Mouse (Mus musculus): ENCODE data around the gene Pabpc4.
"Not testable (repeated sequence)": the region's sequence is repeated elsewhere in the genome, so short reads cannot be mapped to it uniquely, and the experiment has no call there.

DNA sequence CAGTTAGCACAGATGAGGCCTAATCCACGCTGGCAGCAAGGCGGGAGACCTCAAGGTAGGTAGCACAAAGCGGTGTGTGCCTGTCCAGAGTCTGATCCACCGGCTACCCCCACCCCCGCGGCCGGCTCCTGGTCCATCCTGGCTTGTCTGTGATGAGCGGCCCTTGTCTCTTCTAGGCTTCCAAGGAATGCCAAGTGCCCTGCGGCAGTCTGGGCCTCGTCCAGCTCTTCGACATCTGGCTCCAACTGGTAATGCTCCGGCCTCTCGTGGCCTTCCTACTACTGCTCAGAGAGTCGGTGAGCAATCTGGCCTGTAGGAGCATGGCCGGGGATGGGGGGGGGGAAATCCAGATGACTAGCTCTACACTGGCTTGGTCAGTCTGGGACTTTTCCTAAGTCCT is 32.9 kb downstream of the Pabpc4 start:
- not testable (repeated sequence) for TF ChIP-seq MAX (IDR thresholded peaks at IDR 0.05); CTCF (IDR thresholded peaks at IDR 0.05; ENCODE audit: control insufficient read depth, insufficient read depth, insufficient read length); FOSL1 (IDR thresholded peaks at IDR 0.05; ENCODE audit: insufficient read depth, low read length, poor library complexity, severe bottlenecking); MYOD1 (IDR thresholded peaks at IDR 0.05; ENCODE audit: control insufficient read depth, insufficient read length, low read depth); USF1 (IDR thresholded peaks at IDR 0.05; ENCODE audit: low read depth); CEBPB (IDR thresholded peaks at IDR 0.05; ENCODE audit: low read depth); MYOG (IDR thresholded peaks at IDR 0.05; ENCODE audit: control insufficient read depth, extremely low read depth, insufficient read length)

Measured in C2C12 (cell line).